ENCODE assay signal across 7 mouse cellular contexts in genomic region chr14:32599290-32600041, GRCm38 (mm10). TPM values are rescaled to one million over a fixed set of nuclear protein-coding genes. Genes with fewer than 3 reads are reported as not detected.
DNase-seq lines count a peak whose midpoint lies in the region; ATAC-seq lines count a peak whose summit lies in the region.

TSS of gene Prrxl1 (plus strand) at chr14:32599407.

- H3K4me3 ChIP-seq in liver, embryonic 13.5 days (replicated peaks): no peak within 1 kb of the TSS
- H3K4me3 ChIP-seq in liver, embryonic 12.5 days: no peak within 1 kb of the TSS
- peak within 1 kb of the TSS; percentile 37 for H3K4me3 ChIP-seq in embryonic facial prominence, embryonic 13.5 days
- peak within 1 kb of the TSS; percentile 26 for H3K4me3 ChIP-seq in intestine, embryonic 15.5 days (replicated peaks)
- 0 out of 2 replicates have a peak within 1 kb of the TSS, but pooled peaks have one; percentile 11 for H3K4me3 ChIP-seq in stomach, embryonic 14.5 days (ENCODE audit: low read depth, low read length)

- no peak within 1 kb of the TSS for H3K27ac ChIP-seq in liver, embryonic 13.5 days
- no peak within 1 kb of the TSS for H3K27ac ChIP-seq in liver, embryonic 12.5 days
- H3K27ac ChIP-seq in embryonic facial prominence, embryonic 13.5 days: no peak within 1 kb of the TSS
- no peak within 1 kb of the TSS for H3K27ac ChIP-seq in intestine, embryonic 15.5 days
- H3K27ac ChIP-seq in stomach, embryonic 14.5 days (ENCODE audit: low read length): no peak within 1 kb of the TSS

- 2% methylated on average over 53 of the region's 53 CpGs for WGBS in liver, embryonic 13.5 days (ENCODE audit: insufficient replicate concordance)
- 1% methylated on average over 53 of the region's 53 CpGs for WGBS in liver, embryonic 12.5 days (ENCODE audit: insufficient replicate concordance)
- WGBS in embryonic facial prominence, embryonic 13.5 days: under 1% methylated on average over 53 of the region's 53 CpGs
- WGBS in intestine, embryonic 15.5 days: under 1% methylated on average over 53 of the region's 53 CpGs
- 2% methylated on average over 53 of the region's 53 CpGs for WGBS in stomach, embryonic 14.5 days

- peak within 1 kb of the TSS; percentile 19; the same call in 1 of the 2 replicates for H3K4me2 ChIP-seq in liver, embryonic 13.5 days
- H3K4me2 ChIP-seq in liver, embryonic 12.5 days: no peak within 1 kb of the TSS
- H3K4me2 ChIP-seq in embryonic facial prominence, embryonic 13.5 days: peak within 1 kb of the TSS; percentile 54
- H3K4me2 ChIP-seq in intestine, embryonic 15.5 days (replicated peaks): peak within 1 kb of the TSS; percentile 54
- peak within 1 kb of the TSS; percentile 27; the same call in 1 of the 2 replicates for H3K4me2 ChIP-seq in stomach, embryonic 14.5 days (replicated peaks; ENCODE audit: low read depth, low read length)

- ATAC-seq in liver, embryonic 13.5 days (ENCODE audit: low read depth): no peak
- ATAC-seq in liver, embryonic 12.5 days: no peak
- no peak for ATAC-seq in embryonic facial prominence, embryonic 13.5 days (ENCODE audit: insufficient number of reproducible peaks, insufficient read depth, low FRiP score, low TSS enrichment, low read depth)
- no peak for ATAC-seq in intestine, embryonic 15.5 days
- ATAC-seq in stomach, embryonic 14.5 days (ENCODE audit: insufficient number of reproducible peaks, insufficient read depth, low FRiP score, low read depth): no peak
- no peak for ATAC-seq in CD4-positive, CD25-positive, alpha-beta regulatory T cell, adult 4 months

- H3K9me3 ChIP-seq in liver, embryonic 13.5 days (replicated peaks): no peaks in the 10 kb centered on the region
- H3K9me3 ChIP-seq in liver, embryonic 12.5 days (replicated peaks): no peaks in the 10 kb centered on the region
- H3K9me3 ChIP-seq in embryonic facial prominence, embryonic 13.5 days: no peaks in the 10 kb centered on the region
- H3K9me3 ChIP-seq in intestine, embryonic 15.5 days: no peaks in the 10 kb centered on the region
- no peaks in the 10 kb centered on the region for H3K9me3 ChIP-seq in stomach, embryonic 14.5 days (ENCODE audit: control insufficient read depth, low read depth, low read length)

- no peak for DNase-seq in liver, embryonic 13.5 days
- DNase-seq in right cerebral cortex, postnatal 10 days (ENCODE audit: low spot score in 2 of 2): no peak

- no peaks in the 10 kb centered on the region for H3K4me1 ChIP-seq in liver, embryonic 13.5 days (replicated peaks)
- peaks cover 7% of the 10 kb centered on the region; the same call in 1 of the 2 replicates for H3K4me1 ChIP-seq in liver, embryonic 12.5 days
- H3K4me1 ChIP-seq in embryonic facial prominence, embryonic 13.5 days: peaks cover 26% of the 10 kb centered on the region
- peaks cover 18% of the 10 kb centered on the region for H3K4me1 ChIP-seq in intestine, embryonic 15.5 days (replicated peaks)
- H3K4me1 ChIP-seq in stomach, embryonic 14.5 days (ENCODE audit: control insufficient read depth, insufficient read depth, low read length): no peaks in the 10 kb centered on the region

- H3K27me3 ChIP-seq in liver, embryonic 13.5 days: peaks cover 94% of the 10 kb centered on the region
- H3K27me3 ChIP-seq in liver, embryonic 12.5 days (replicated peaks): peaks cover 96% of the 10 kb centered on the region
- H3K27me3 ChIP-seq in embryonic facial prominence, embryonic 13.5 days: peaks cover 100% of the 10 kb centered on the region
- peaks cover 81% of the 10 kb centered on the region for H3K27me3 ChIP-seq in intestine, embryonic 15.5 days (replicated peaks)
- peaks cover 60% of the 10 kb centered on the region for H3K27me3 ChIP-seq in stomach, embryonic 14.5 days (ENCODE audit: control insufficient read depth, insufficient read depth, low read length)

- no peak within 1 kb of the TSS for H3K9ac ChIP-seq in liver, embryonic 13.5 days
- H3K9ac ChIP-seq in liver, embryonic 12.5 days: no peak within 1 kb of the TSS
- no peak within 1 kb of the TSS for H3K9ac ChIP-seq in embryonic facial prominence, embryonic 13.5 days
- H3K9ac ChIP-seq in intestine, embryonic 15.5 days: no peak within 1 kb of the TSS
- H3K9ac ChIP-seq in stomach, embryonic 14.5 days (replicated peaks; ENCODE audit: low read depth, low read length): no peak within 1 kb of the TSS

- H3K36me3 ChIP-seq in liver, embryonic 13.5 days: no peaks in the 10 kb centered on the region
- H3K36me3 ChIP-seq in liver, embryonic 12.5 days: no peaks in the 10 kb centered on the region
- no peaks in the 10 kb centered on the region for H3K36me3 ChIP-seq in embryonic facial prominence, embryonic 13.5 days
- H3K36me3 ChIP-seq in intestine, embryonic 15.5 days: no peaks in the 10 kb centered on the region
- H3K36me3 ChIP-seq in stomach, embryonic 14.5 days (ENCODE audit: control insufficient read depth, insufficient read depth, low read length): no peaks in the 10 kb centered on the region

RNA-seq across cellular contexts. Expression of gene Prrxl1, which starts in this region (rescaled TPM):
- polyA plus RNA-seq in liver, embryonic 13.5 days (2015; fragmentation: Nextera tagmentation; extraction: Ambion mirVana): 0.14 TPM in 1 of 2 replicates, not detected in the other
- not detected in 2 replicates for polyA plus RNA-seq in liver, embryonic 12.5 days (2016; fragmentation: Nextera tagmentation; extraction: Ambion mirVana)
- polyA plus RNA-seq in embryonic facial prominence, embryonic 13.5 days (2015; fragmentation: Nextera tagmentation; extraction: Ambion mirVana): 0.54 and 0.87 TPM in 2 replicates
- polyA plus RNA-seq in intestine, embryonic 15.5 days (2015; fragmentation: Nextera tagmentation; extraction: Ambion mirVana): 0.80 and 1.0 TPM in 2 replicates
- polyA plus RNA-seq in stomach, embryonic 14.5 days (2014; fragmentation: Nextera tagmentation; extraction: Ambion mirVana): 0.74 and 1.1 TPM in 2 replicates
- polyA plus RNA-seq in CD4-positive, CD25-positive, alpha-beta regulatory T cell, adult 4 months (2017; shearing (Covaris generic)): not detected

Comparison
In these comparisons a context has a peak if more than half of its experiments do, and no peak if none do; other contexts are left out.
1. H3K4me3 ChIP-seq: peak in embryonic facial prominence, embryonic 13.5 days (single experiment), intestine, embryonic 15.5 days (single experiment) and stomach, embryonic 14.5 days (single experiment); none in liver, embryonic 13.5 days (single experiment) and liver, embryonic 12.5 days (single experiment).